In genomic region chr4:44600875-44601274, GRCm38 (mm10) we compare ENCODE assay signal across 8 mouse cellular contexts.
A peak's percentile ranks its signal among the peaks of the same experiment; 100 is the strongest.
DNase-seq lines count a peak whose midpoint lies in the region; ATAC-seq and TF ChIP-seq lines count a peak whose summit lies in the region.

No protein-coding gene starts in this region.

- no peak overlapping the region for H3K27ac ChIP-seq in limb, embryonic 11.5 days (replicated peaks; ENCODE audit: low read depth, low read length)
- no peak overlapping the region for H3K27ac ChIP-seq in limb, embryonic 10.5 days
- no peak overlapping the region for H3K27ac ChIP-seq in layer of hippocampus, adult 2 months
- no peak overlapping the region for H3K27ac ChIP-seq in lung, postnatal 0 days (ENCODE audit: low read length)

- no peak overlapping the region for H3K4me2 ChIP-seq in limb, embryonic 11.5 days (ENCODE audit: low read depth, severe bottlenecking)
- H3K4me2 ChIP-seq in lung, postnatal 0 days (replicated peaks; ENCODE audit: low read depth, low read length): no peak overlapping the region

- no peak for ATAC-seq in limb, embryonic 11.5 days (ENCODE audit: insufficient number of reproducible peaks, low FRiP score, low TSS enrichment, low read depth)
- no peak for ATAC-seq in lung, postnatal 0 days

- WGBS in limb, embryonic 11.5 days: 35% methylated on average over 5 of the region's 5 CpGs
- WGBS in limb, embryonic 10.5 days: 45% methylated on average over 5 of the region's 5 CpGs
- WGBS in lung, postnatal 0 days: 24% methylated on average over 5 of the region's 5 CpGs

- TF ChIP-seq CTCF in layer of hippocampus, adult 2 months (conservative IDR thresholded peaks at IDR 0.05): no peak
- TF ChIP-seq CTCF in lung, postnatal 0 days (IDR thresholded peaks at IDR 0.05): no peak

- no peak overlapping the region for H3K9ac ChIP-seq in limb, embryonic 11.5 days (ENCODE audit: low read length)
- H3K9ac ChIP-seq in lung, postnatal 0 days (replicated peaks; ENCODE audit: low read depth): no peak overlapping the region

- TF ChIP-seq EP300 in lung, postnatal 0 days (IDR thresholded peaks at IDR 0.05): no peak

- H3K9me3 ChIP-seq in limb, embryonic 11.5 days (ENCODE audit: control insufficient read depth, low read length): no peaks in the 10 kb centered on the region
- no peaks in the 10 kb centered on the region for H3K9me3 ChIP-seq in limb, embryonic 10.5 days (replicated peaks)
- no peaks in the 10 kb centered on the region for H3K9me3 ChIP-seq in lung, postnatal 0 days (ENCODE audit: low read length)

- H3K4me3 ChIP-seq in limb, embryonic 11.5 days (ENCODE audit: low read depth, low read length): no peak overlapping the region
- H3K4me3 ChIP-seq in limb, embryonic 10.5 days: no peak overlapping the region
- H3K4me3 ChIP-seq in layer of hippocampus, adult 2 months: no peak overlapping the region
- no peak overlapping the region for H3K4me3 ChIP-seq in lung, postnatal 0 days (ENCODE audit: low read depth, low read length)

- DNase-seq in adrenal gland, postnatal 10 days: peak; percentile 9
- DNase-seq in adrenal gland, adult 18-20 months (ENCODE audit: low spot score in 2 of 2): no peak
- peak; percentile 36 for DNase-seq in limb, embryonic 11.5 days (ENCODE audit: low spot score)
- no peak for DNase-seq in limb, embryonic 10.5 days (ENCODE audit: low spot score)
- DNase-seq in layer of hippocampus, adult 2 months (ENCODE audit: low spot score in 2 of 2): peak; percentile 31 to 39
- DNase-seq in retina, embryonic 14.5 days (ENCODE audit: low spot score): peak; percentile 45
- DNase-seq in lung, postnatal 0 days (ENCODE audit: low spot score): no peak
- no peak for DNase-seq in embryo, embryonic 10 days (ENCODE audit: low spot score)

- H3K27me3 ChIP-seq in limb, embryonic 11.5 days (ENCODE audit: control insufficient read depth, insufficient read depth, low read length): no peaks in the 10 kb centered on the region
- H3K27me3 ChIP-seq in limb, embryonic 10.5 days (ENCODE audit: low read depth, poor library complexity, severe bottlenecking): 0 out of 2 replicates have a peak, but pooled peaks cover 9% of the 10 kb centered on the region
- no peaks in the 10 kb centered on the region for H3K27me3 ChIP-seq in lung, postnatal 0 days (replicated peaks; ENCODE audit: insufficient read depth, low read length)

- no peaks in the 10 kb centered on the region for H3K36me3 ChIP-seq in limb, embryonic 11.5 days (ENCODE audit: control insufficient read depth, insufficient read depth, low read length)
- H3K36me3 ChIP-seq in limb, embryonic 10.5 days: no peaks in the 10 kb centered on the region
- H3K36me3 ChIP-seq in lung, postnatal 0 days (ENCODE audit: insufficient read depth, low read length): no peaks in the 10 kb centered on the region

- peaks cover 12% of the 10 kb centered on the region for H3K4me1 ChIP-seq in limb, embryonic 11.5 days (ENCODE audit: control insufficient read depth, insufficient read depth, low read length)
- H3K4me1 ChIP-seq in limb, embryonic 10.5 days: peaks cover 49% of the 10 kb centered on the region
- H3K4me1 ChIP-seq in lung, postnatal 0 days (ENCODE audit: insufficient read depth, low read depth, low read length): no peaks in the 10 kb centered on the region

Comparison
In these comparisons a context has a peak if more than half of its experiments do, and no peak if none do; other contexts are left out.
1. DNase-seq: peak in adrenal gland, postnatal 10 days (single experiment), limb, embryonic 11.5 days (single experiment), layer of hippocampus, adult 2 months (2 of 2) and retina, embryonic 14.5 days (single experiment); none in adrenal gland, adult 18-20 months (0 of 2), limb, embryonic 10.5 days (single experiment), lung, postnatal 0 days (single experiment) and embryo, embryonic 10 days (single experiment).